Mouse (Mus musculus) layer of hippocampus, postnatal 14 days (tissue): ENCODE measurements at regions not wholly inside any gene's neighbourhood (a gene's known extent, or its start where the extent isn't known, plus 50 kb on each side); places are given as distances from the start of the nearest gene placed in this dataset.

ENCODE experiments used
- DNase-seq, 2 experiments: peaks; one replicate each; pipeline ENCODE4 v3.0.0; 2021 to 2022; ENCODE audit warnings: low spot score in 2 of 2, mixed read lengths in 1 of 2

DNA sequence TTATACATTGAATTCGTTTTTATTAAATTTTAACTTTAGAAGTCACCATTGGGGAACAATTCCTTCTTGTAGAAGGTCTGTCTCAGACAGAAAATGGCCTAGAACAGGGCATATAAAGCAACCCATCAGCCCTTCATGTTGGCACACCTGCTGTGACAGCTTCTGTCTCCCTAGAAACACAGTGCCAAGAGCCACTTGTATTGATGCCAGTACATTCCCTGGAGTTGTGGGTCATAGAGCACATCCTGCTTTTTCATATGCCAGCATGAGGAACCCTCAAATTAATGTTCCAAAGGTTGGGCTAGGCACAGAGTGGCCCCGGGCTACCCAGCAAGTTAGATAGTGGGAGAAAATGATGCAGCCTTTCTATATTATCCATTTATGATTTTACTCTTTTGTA lies 496.0 kb upstream of the Slc10a2 start:
- DNase-seq: peak; percentile 2 to 9

DNA sequence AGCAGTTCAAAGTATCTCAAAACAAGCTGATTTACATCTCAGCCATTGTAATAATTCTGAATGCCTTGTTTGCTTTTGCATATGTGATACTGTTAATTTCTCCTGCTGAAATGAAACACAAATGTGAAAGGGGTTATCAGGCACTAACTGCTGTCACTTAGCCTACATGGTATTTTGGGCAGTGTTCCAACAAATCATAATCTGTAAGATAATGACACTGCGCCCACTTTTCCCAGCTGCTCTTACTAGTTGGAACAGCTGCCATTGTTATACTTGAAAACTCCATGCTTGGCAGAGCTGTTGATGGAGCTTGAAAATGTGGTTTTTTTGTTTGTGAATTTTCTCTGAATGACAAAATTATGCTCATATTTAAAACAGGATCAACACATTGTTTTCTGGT lies 486.4 kb upstream of the Slc10a2 start:
- peak; percentile 26 to 83 for DNase-seq
